Mouse (Mus musculus) effector memory CD4-positive, alpha-beta T cell, adult 7 months (primary cell): ENCODE measurements around the gene Rtraf. TPM values are rescaled to one million over a fixed set of nuclear protein-coding genes. Genes with fewer than 3 reads are reported as not detected.

Experiments used
- polyA plus RNA-seq: library from polyadenylated mRNA; unstranded; fragments of 100-300 nt; shearing (Covaris generic); gene quantifications from one replicate; pipeline ENCODE4 v1.2.1, GENCODE M21; 2017

Gene Rtraf
- 71.4 TPM for polyA plus RNA-seq

GRCm38 (mm10) chr14:19823321-19824142 is at the start of gene Rtraf:
Rtraf (minus strand) TSS chr14:19823824.

Other genes starting within 250 kb of the Rtraf start
- 1.5 TPM for gene Gm2237, start 238.7 kb downstream of the Rtraf start, polyA plus RNA-seq
- not detected for gene Gm5458, start 221.2 kb downstream of the Rtraf start, polyA plus RNA-seq
- 0.74 TPM for gene Nid2, start 72.6 kb downstream of the Rtraf start, polyA plus RNA-seq
- gene Gng2, start 153.8 kb upstream of the Rtraf start, polyA plus RNA-seq = 97.5 TPM